Mouse (Mus musculus) kidney, embryonic 16.5 days (tissue): ENCODE measurements around the gene Parva. TPM values are rescaled to one million over a fixed set of nuclear protein-coding genes. Genes with fewer than 3 reads are reported as not detected.

Experiments used
- ATAC-seq: fragments of 200-750 bp; cut with Nextera tagmentation; 2 replicates; pipeline ENCODE4 v1.8.0; 2017; ENCODE audit warnings: moderate TSS enrichment; ENCODE audit not compliant: low FRiP score, low TSS enrichment
- H3K27ac ChIP-seq: fragments of 300-500 bp; sonication (generic); 2 replicates; pipeline ENCODE4 v1.5.1; 2014; ENCODE audit warnings: low read length
- H3K27me3 ChIP-seq: fragments of 300-500 bp; sonication (generic); 2 replicates; pipeline ENCODE4 v1.6.1; 2014; ENCODE audit warnings: low read length, control low read depth, mixed read lengths; ENCODE audit not compliant: insufficient read depth
- H3K36me3 ChIP-seq: fragments of 300-500 bp; sonication (generic); 2 replicates; pipeline ENCODE4 v1.6.1; 2014; ENCODE audit warnings: low read length, control low read depth, mixed read lengths; ENCODE audit not compliant: insufficient read depth
- H3K4me1 ChIP-seq: fragments of 300-500 bp; sonication (generic); 2 replicates; pipeline ENCODE4 v1.6.1; 2014; ENCODE audit warnings: low read length, control low read depth, mixed read lengths; ENCODE audit not compliant: insufficient read depth
- H3K4me2 ChIP-seq: fragments of 300-500 bp; sonication (generic); replicated peaks from 2 replicates; pipeline ENCODE4 v1.6.1; 2014; ENCODE audit warnings: low read depth, low read length
- H3K4me3 ChIP-seq: fragments of 300-500 bp; sonication (generic); 2 replicates; pipeline ENCODE4 v1.5.1; 2014; ENCODE audit warnings: mild to moderate bottlenecking, low read length
- H3K9ac ChIP-seq: fragments of 300-500 bp; sonication (generic); replicated peaks from 2 replicates; pipeline ENCODE4 v1.6.1; 2014; ENCODE audit warnings: low read length
- H3K9me3 ChIP-seq: fragments of 300-500 bp; sonication (generic); 2 replicates; pipeline ENCODE4 v1.6.1; 2016; ENCODE audit warnings: low read length, control low read depth
- WGBS: fragments of 180-500 bp; shearing (Covaris S2); extraction: QIAGEN DNeasy Blood & Tissue Kit; methylation state at CpG from one replicate; pipeline ENCODE4 v1.1.7; 2014; 5-methylcytosine and 5-hydroxymethylcytosine counted together
- polyA plus RNA-seq: library from polyadenylated mRNA; unstranded; fragments of >200 nt; fragmentation: Nextera tagmentation; extraction: Ambion mirVana; gene quantifications from 2 replicates; pipeline ENCODE4 v1.2.1, GENCODE M21; 2015

Gene Parva
- polyA plus RNA-seq, 1 experiment from 2014 or later = 120 TPM

DNA sequence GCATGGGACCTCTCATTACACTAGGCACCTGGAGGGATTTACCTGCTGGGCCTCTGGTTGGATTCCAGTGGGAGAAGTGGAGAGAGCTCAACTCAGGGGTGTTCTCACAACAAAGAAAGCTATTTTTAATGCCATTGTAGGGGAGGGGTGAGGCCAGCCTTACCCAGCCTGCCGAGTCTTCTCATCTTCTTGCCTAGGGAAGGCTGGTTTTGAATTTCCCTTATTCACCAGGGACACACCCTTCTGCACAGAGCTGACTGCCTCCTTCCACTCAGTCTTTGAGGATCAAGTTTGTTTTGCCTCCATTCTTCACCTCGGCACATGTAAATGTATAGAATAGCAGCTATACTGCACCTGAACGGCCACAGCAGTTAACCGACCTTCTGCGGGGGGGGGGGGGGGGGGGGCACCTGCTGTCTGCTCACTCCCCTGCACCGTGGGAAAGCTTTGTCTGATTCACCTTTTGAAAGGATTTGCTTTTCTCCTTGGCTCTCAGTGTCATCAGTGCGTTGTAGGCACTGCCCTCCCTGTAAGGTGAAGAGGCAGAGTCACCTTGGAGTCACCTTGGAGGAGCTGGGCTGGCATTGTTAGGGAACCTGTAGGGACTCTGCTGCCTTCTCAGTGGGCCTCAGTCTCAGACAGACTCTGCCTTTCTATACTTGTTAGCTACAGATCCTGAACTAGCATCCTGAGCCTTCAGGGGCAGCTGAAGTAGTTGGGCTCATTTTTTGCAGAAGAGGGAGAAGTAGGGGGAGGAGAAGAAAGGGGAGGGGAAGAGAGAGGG, 10.4 kb upstream of the Parva start:
- WGBS = 11% methylated on average over 6 of the region's 7 CpGs
- H3K9me3 ChIP-seq = no peaks in the 10 kb centered on the region
- H3K4me1 ChIP-seq = peaks cover 44% of the 10 kb centered on the region
- H3K4me3 ChIP-seq = no peak overlapping the region
- peak overlapping the region; percentile 74 for H3K27ac ChIP-seq
- no peaks in the 10 kb centered on the region for H3K27me3 ChIP-seq
- no peaks in the 10 kb centered on the region for H3K36me3 ChIP-seq
- H3K4me2 ChIP-seq = peak overlapping the region; percentile 34
- ATAC-seq = peak; percentile 64
- no peak overlapping the region for H3K9ac ChIP-seq

DNA sequence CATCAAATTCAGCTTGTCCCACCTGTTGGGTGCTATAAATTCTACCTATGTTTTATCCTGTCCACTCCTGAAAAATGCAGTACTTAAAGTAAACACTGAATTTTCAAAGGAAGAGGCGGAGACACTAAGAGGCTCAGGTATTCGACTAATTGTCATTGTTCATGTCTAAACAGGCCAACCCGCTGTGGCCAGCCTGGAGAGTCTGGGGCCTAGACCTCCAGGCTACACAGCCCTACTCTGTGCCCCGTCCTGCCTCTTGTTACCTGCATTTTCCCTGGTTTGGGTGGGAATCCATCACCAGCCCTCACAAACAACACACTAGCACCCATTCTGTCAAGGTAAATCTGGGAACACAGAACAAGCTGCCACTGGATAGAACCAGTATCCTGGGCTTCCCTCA, 9.7 kb upstream of the Parva start:
- H3K4me1 ChIP-seq = peaks cover 39% of the 10 kb centered on the region
- H3K4me2 ChIP-seq = no peak overlapping the region
- peak overlapping the region; percentile 74; the same call in 1 of the 2 replicates for H3K27ac ChIP-seq
- no peak overlapping the region for H3K4me3 ChIP-seq
- ATAC-seq = 0 out of 2 replicates have a peak, but pooled peaks have one; percentile 44
- H3K27me3 ChIP-seq = no peaks in the 10 kb centered on the region
- no peak overlapping the region for H3K9ac ChIP-seq
- no peaks in the 10 kb centered on the region for H3K9me3 ChIP-seq
- no peaks in the 10 kb centered on the region for H3K36me3 ChIP-seq
- 74% methylated on average over 4 of the region's 4 CpGs for WGBS

DNA sequence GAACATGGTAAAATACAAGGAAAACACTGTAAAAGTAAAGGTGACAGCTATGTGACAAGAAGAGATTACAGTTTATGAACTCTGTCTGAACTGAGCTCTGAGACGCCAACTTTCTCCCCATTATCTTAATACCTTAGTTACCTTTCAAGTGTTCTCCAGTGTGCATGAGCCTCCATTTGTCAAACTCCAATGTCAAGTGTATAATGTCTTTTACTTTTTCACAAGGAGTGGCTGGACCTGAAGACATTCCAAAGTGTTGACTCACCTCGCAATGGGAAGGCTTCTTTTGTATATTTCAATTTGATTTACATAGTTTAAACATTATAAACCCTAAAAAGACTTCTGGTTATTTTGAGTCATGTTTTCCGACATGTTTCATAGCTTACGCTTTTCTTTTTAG, 3.9 kb upstream of the Parva start:
- Histone ChIP-seq H3K36me3 (no peaks in the 10 kb centered on the region), H3K9ac (no peak overlapping the region), H3K27ac (no peak overlapping the region), H3K9me3 (no peaks in the 10 kb centered on the region), H3K4me2 (no peak overlapping the region), H3K27me3 (no peaks in the 10 kb centered on the region), H3K4me3 (no peak overlapping the region), H3K4me1 (peaks cover 19% of the 10 kb centered on the region)
- ATAC-seq = no peak
- 75% methylated on average over 4 of the region's 4 CpGs for WGBS

DNA sequence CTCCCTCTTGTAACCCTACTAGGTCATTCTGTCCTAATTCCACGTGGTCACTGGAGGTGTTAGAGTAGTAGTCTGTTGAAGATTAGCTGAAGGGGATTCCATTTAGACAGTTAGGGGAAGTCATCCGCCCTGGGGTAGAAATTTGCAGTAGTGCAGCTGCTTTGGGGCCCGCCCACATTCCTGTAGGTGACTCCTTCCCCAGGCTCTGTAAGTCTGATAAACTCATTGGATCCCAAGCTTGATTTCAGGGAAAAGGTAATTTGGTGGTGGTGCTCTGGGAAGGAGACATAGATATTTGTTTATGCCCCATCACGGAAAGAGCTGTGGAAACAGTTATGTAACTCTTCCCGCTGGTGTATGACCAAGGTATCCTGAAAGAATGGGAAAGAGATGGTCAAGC, 494 bp upstream of the Parva start:
- peak overlapping the region; percentile 80 for H3K4me2 ChIP-seq
- peaks cover 26% of the 10 kb centered on the region for H3K4me1 ChIP-seq
- peaks cover 3% of the 10 kb centered on the region; the same call in 1 of the 2 replicates for H3K36me3 ChIP-seq
- peak overlapping the region; percentile 88 for H3K4me3 ChIP-seq
- 49% methylated on average over 5 of the region's 5 CpGs for WGBS
- peaks cover 4% of the 10 kb centered on the region for H3K9me3 ChIP-seq
- peak overlapping the region; percentile 100 for H3K27ac ChIP-seq
- H3K27me3 ChIP-seq = no peaks in the 10 kb centered on the region
- ATAC-seq = peak; percentile 13; the same call in 1 of the 2 replicates
- H3K9ac ChIP-seq = peak overlapping the region; percentile 100

DNA sequence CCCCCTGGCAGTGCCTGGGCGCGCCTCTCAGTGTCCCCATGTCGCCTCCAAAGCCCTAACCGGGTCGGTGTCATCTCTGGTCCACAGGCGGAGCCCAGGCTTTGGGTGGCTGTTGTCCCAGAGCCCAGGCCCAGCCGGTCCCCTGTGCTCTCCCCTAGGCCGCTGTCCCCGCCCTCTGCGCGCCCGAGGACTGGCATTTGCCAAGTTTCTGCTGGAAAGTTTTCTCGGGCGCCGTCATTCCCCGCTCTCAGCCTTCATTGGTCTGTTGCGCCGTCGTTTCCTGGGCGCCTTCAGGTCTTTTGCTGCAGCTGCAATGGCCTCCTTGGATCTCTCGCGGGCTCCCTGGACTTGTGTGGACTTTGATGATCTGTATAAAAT, 842 bp downstream of the Parva start:
- Histone ChIP-seq H3K9ac (peak overlapping the region; percentile 100), H3K36me3 (peaks cover 3% of the 10 kb centered on the region; the same call in 1 of the 2 replicates), H3K27me3 (no peaks in the 10 kb centered on the region), H3K9me3 (peaks cover 4% of the 10 kb centered on the region), H3K27ac (peak overlapping the region; percentile 100), H3K4me2 (peak overlapping the region; percentile 80), H3K4me1 (peaks cover 23% of the 10 kb centered on the region), H3K4me3 (peak overlapping the region; percentile 88)
- peak; percentile 94 for ATAC-seq
- under 1% methylated on average over 22 of the region's 22 CpGs for WGBS

DNA sequence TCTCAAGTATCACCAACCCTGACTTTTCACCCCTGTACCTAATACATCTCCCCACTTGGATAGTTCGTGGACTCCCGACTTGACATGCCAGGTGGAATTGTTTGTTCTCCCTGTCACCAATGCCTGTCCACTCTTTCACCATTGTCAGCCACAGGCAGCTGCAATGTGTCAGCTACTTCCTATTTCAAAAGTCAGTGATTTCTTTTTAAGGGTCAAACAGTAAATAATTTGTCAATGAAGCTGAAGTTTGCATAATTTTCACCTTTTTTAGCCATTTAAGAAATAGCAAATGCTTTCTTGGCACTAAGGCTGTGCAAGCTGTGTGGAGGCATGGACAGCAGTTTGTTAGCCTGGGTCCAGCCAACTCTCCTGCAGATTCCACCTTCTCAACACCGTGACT, 12.5 kb downstream of the Parva start:
- no peaks in the 10 kb centered on the region for H3K27me3 ChIP-seq
- ATAC-seq = no peak
- peaks cover 47% of the 10 kb centered on the region for H3K4me1 ChIP-seq
- WGBS = 41% methylated on average over 3 of the region's 3 CpGs
- peaks cover 7% of the 10 kb centered on the region for H3K9me3 ChIP-seq
- H3K36me3 ChIP-seq = peaks cover 7% of the 10 kb centered on the region
- H3K4me3 ChIP-seq = no peak overlapping the region
- H3K4me2 ChIP-seq = no peak overlapping the region
- no peak overlapping the region for H3K27ac ChIP-seq
- no peak overlapping the region for H3K9ac ChIP-seq

DNA sequence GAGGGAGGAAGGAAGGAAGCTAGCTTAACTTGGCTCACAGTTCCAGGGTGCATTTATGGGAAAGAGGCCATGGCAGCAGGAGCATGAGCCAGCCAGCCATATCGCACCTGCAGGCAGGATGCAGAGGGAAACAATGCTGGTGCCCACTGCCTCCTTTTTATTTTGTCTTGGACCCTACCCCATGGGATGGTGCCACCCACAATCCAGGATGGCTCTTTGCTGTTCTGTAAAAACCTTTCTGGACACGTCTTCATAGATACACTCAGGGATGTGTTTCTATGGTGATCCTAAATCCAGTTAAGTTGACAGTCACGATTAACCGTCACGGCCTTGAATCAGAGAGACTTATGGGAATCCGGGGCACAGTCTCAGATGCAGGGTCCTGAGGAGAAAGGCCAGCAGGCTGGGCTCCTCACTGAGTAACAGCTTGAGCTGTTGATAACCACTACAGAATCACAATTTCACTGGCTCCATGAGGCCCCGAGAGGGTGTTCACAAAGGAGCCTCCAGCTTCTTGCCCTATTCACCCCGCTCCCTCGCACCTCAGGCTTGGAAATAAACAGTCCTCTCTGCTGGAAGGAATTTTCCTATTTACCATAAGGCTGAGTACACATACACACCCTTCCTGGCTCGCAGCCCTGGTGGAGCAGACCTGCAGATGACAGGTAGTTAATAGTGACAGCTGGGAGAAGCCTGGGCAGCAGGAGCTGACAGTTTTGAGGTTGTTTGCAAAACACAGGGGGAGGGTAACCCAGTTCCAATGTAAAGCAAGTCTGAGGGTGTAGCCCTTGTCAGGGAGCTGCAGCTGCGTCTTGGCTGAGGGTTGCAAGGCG, 17.1 kb downstream of the Parva start:
- Histone ChIP-seq H3K27me3 (no peaks in the 10 kb centered on the region), H3K9me3 (no peaks in the 10 kb centered on the region), H3K4me3 (no peak overlapping the region), H3K4me1 (peaks cover 49% of the 10 kb centered on the region), H3K4me2 (no peak overlapping the region; the same call in 1 of the 2 replicates), H3K36me3 (0 out of 2 replicates have a peak, but pooled peaks cover 4% of the 10 kb centered on the region), H3K9ac (no peak overlapping the region), H3K27ac (peak overlapping the region; percentile 63; the same call in 1 of the 2 replicates)
- 32% methylated on average over 12 of the region's 12 CpGs for WGBS
- ATAC-seq = peak; percentile 87

DNA sequence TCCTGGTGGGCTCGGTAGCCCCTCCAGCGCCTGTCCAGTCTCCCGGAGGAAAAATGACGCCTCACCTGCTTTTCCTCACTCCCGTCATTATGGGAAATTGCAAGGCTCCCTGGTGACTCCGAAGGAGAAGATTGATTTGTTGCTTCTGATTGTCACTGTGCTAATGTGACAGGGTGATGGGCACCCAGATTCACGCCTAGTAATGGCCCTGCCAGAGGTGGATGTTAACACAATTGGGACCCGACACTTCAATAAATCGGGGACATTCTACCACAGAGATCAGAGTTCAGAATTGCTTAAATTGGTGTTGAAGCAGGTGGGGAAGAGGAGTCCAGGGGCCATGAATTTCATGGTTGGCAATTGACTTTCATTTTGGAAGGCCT, 17.7 kb downstream of the Parva start:
- Histone ChIP-seq H3K4me1 (peaks cover 43% of the 10 kb centered on the region), H3K36me3 (0 out of 2 replicates have a peak, but pooled peaks cover 4% of the 10 kb centered on the region), H3K9me3 (no peaks in the 10 kb centered on the region), H3K4me2 (no peak overlapping the region; the same call in 1 of the 2 replicates), H3K9ac (no peak overlapping the region), H3K4me3 (no peak overlapping the region), H3K27me3 (no peaks in the 10 kb centered on the region), H3K27ac (peak overlapping the region; percentile 6; the same call in 1 of the 2 replicates)
- WGBS = 24% methylated on average over 9 of the region's 9 CpGs
- no peak for ATAC-seq

DNA sequence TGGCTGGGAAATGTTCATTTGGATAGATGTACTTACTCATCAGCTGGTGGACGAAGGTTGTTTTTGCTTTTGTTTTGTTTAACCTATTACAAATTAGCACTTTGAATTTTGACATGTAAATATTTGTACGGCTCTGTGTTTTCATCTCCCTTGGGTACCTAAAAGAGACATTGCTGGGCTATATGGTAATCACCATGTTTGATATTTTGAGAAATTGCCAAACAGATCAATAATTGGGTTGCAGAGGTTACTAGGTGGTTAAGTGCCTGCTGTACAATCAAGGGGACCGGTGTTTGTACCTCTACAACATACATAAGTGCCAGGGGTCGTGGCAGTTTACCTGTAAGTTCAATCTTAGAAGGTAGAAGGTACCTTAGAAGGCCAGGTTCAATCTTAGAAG, 19.2 kb downstream of the Parva start:
- ATAC-seq = no peak
- Histone ChIP-seq H3K9ac (no peak overlapping the region), H3K9me3 (no peaks in the 10 kb centered on the region), H3K4me3 (no peak overlapping the region), H3K4me1 (peaks cover 34% of the 10 kb centered on the region), H3K4me2 (no peak overlapping the region), H3K27ac (no peak overlapping the region), H3K27me3 (no peaks in the 10 kb centered on the region), H3K36me3 (0 out of 2 replicates have a peak, but pooled peaks cover 4% of the 10 kb centered on the region)
- WGBS = 88% methylated on average over 4 of the region's 4 CpGs
